Mouse (Mus musculus) CH12.LX (cell line): ENCODE measurements around the gene Zfand6. TPM values are rescaled to one million over a fixed set of nuclear protein-coding genes. Genes with fewer than 3 reads are reported as not detected.

ENCODE experiments used
- DNase-seq: peaks from one replicate; pipeline ENCODE4 v3.0.0-alpha.2; 2013; ENCODE audit errors: extremely low read depth
- H3K27ac ChIP-seq: 2 replicates; pipeline ENCODE4 v1.5.1; 2012; ENCODE audit warnings: low read depth, mild to moderate bottlenecking, control low read depth, moderate library complexity; ENCODE audit not compliant: insufficient read depth
- H3K27me3 ChIP-seq: replicated peaks from 2 replicates; pipeline ENCODE3; 2012; ENCODE audit warnings: inconsistent platforms
- H3K36me3 ChIP-seq, 2 experiments: replicated peaks in 1 of 2; 2 replicates each; pipeline versions ENCODE3 to v1.6.1; 2012; ENCODE audit warnings: inconsistent platforms in 1 of 2, low read length in 1 of 2, mild to moderate bottlenecking in 1 of 2, mixed read lengths in 1 of 2, moderate library complexity in 1 of 2; ENCODE audit not compliant: control insufficient read depth in 1 of 2, insufficient read depth in 1 of 2
- H3K4me1 ChIP-seq, 2 experiments: 2 replicates each; pipeline ENCODE4 v1.6.1; 2012; ENCODE audit warnings: inconsistent platforms in 1 of 2, moderate library complexity in 1 of 2; ENCODE audit not compliant: insufficient read depth in 2 of 2, control insufficient read depth in 1 of 2
- H3K4me2 ChIP-seq: 2 replicates; pipeline ENCODE4 v1.6.1; 2012; ENCODE audit warnings: low read depth, mild to moderate bottlenecking, control low read depth; ENCODE audit not compliant: poor library complexity, insufficient read depth, severe bottlenecking
- H3K4me3 ChIP-seq, 3 experiments: fragments of 150-350 bp in 1 of 3; sonication (generic) in 1 of 3; replicated peaks in 1 of 3; 2 replicates each; pipeline versions ENCODE3 to v1.5.1; 2011 to 2012; ENCODE audit warnings: low read depth in 2 of 3, low read length in 2 of 3, mild to moderate bottlenecking in 2 of 3, moderate library complexity in 2 of 3, control low read depth in 1 of 3, improper control_type of control experiment in 1 of 3, inconsistent platforms in 1 of 3, mixed read lengths in 1 of 3; ENCODE audit not compliant: poor library complexity in 1 of 3
- H3K79me2 ChIP-seq: replicated peaks from 2 replicates; pipeline ENCODE4 v1.6.1; 2012; ENCODE audit warnings: mild to moderate bottlenecking, moderate library complexity; ENCODE audit not compliant: control insufficient read depth, poor library complexity, insufficient read depth, severe bottlenecking; ENCODE audit errors: extremely low read depth
- H3K9ac ChIP-seq: 2 replicates; pipeline ENCODE4 v1.6.1; 2012; ENCODE audit warnings: low read depth, mild to moderate bottlenecking, control low read depth, moderate library complexity; ENCODE audit not compliant: insufficient read depth
- H3K9me3 ChIP-seq: replicated peaks from 2 replicates; pipeline ENCODE3; 2012; ENCODE audit warnings: low read length, inconsistent platforms, mixed read lengths
- CHD1 ChIP-seq: IDR thresholded peaks from 2 replicates; pipeline ENCODE4 v1.6.1; 2012; ENCODE audit warnings: low read depth, low read length, improper control_type of control experiment, inconsistent platforms
- CHD2 ChIP-seq: IDR thresholded peaks from 2 replicates; pipeline ENCODE4 v1.6.1; 2011; ENCODE audit warnings: low read length, improper control_type of control experiment
- CTCF ChIP-seq, 2 experiments: IDR thresholded peaks in 1 of 2; conservative IDR thresholded peaks in 1 of 2; 2 replicates each; pipeline ENCODE4 v1.5.1; 2011 to 2012; ENCODE audit warnings: low read depth in 2 of 2, low read length in 2 of 2, improper control_type of control experiment in 1 of 2, inconsistent platforms in 1 of 2, mild to moderate bottlenecking in 1 of 2, moderate library complexity in 1 of 2
- ELF1 ChIP-seq: IDR thresholded peaks from 2 replicates; pipeline ENCODE4 v1.6.1; 2014; ENCODE audit warnings: low read depth, mild to moderate bottlenecking, inconsistent platforms, low read length, improper control_type of control experiment
- EP300 ChIP-seq: IDR thresholded peaks from 2 replicates; pipeline ENCODE4 v1.6.1; 2011; ENCODE audit warnings: low read length, improper control_type of control experiment
- ETS1 ChIP-seq: conservative IDR thresholded peaks from 2 replicates; pipeline ENCODE4 v1.6.1; 2012; ENCODE audit warnings: low read depth, mild to moderate bottlenecking, inconsistent platforms, low read length, improper control_type of control experiment, moderate library complexity
- GABPA ChIP-seq: IDR thresholded peaks from 2 replicates; pipeline ENCODE4 v1.6.1; 2012; ENCODE audit warnings: low read depth, low read length, improper control_type of control experiment, inconsistent platforms; ENCODE audit not compliant: insufficient replicate concordance
- HCFC1 ChIP-seq: IDR thresholded peaks from 2 replicates; pipeline ENCODE4 v1.6.1; 2012; ENCODE audit warnings: low read depth, mild to moderate bottlenecking, inconsistent platforms, low read length, improper control_type of control experiment
- IRF4 ChIP-seq: IDR thresholded peaks from 2 replicates; pipeline ENCODE4 v1.6.1; 2014; ENCODE audit warnings: low read depth, mild to moderate bottlenecking, inconsistent platforms, low read length, improper control_type of control experiment
- JUN ChIP-seq: IDR thresholded peaks from 2 replicates; pipeline ENCODE4 v1.6.1; 2011; ENCODE audit warnings: low read depth, mild to moderate bottlenecking, low read length, improper control_type of control experiment, moderate library complexity; ENCODE audit not compliant: insufficient read depth
- JUND ChIP-seq: conservative IDR thresholded peaks from 2 replicates; pipeline ENCODE4 v1.6.1; 2011; ENCODE audit warnings: low read depth, low read length, improper control_type of control experiment
- KAT2A ChIP-seq: IDR thresholded peaks from 2 replicates; pipeline ENCODE4 v1.6.1; 2012; ENCODE audit warnings: low read length, improper control_type of control experiment, inconsistent platforms; ENCODE audit not compliant: insufficient replicate concordance
- MAFK ChIP-seq: IDR thresholded peaks from 2 replicates; pipeline ENCODE4 v1.6.1; 2011; ENCODE audit warnings: low read length, improper control_type of control experiment; ENCODE audit not compliant: insufficient replicate concordance
- MAZ ChIP-seq: IDR thresholded peaks from 2 replicates; pipeline ENCODE4 v1.6.1; 2012; ENCODE audit warnings: low read depth, mild to moderate bottlenecking, inconsistent platforms, low read length, improper control_type of control experiment, moderate library complexity
- NELFE ChIP-seq: IDR thresholded peaks from 2 replicates; pipeline ENCODE4 v1.6.1; 2011; ENCODE audit warnings: low read depth, low read length, improper control_type of control experiment
- NRF1 ChIP-seq: IDR thresholded peaks from 2 replicates; pipeline ENCODE4 v1.6.1; 2014; ENCODE audit warnings: low read depth, mild to moderate bottlenecking, inconsistent platforms, low read length, improper control_type of control experiment, moderate library complexity
- PAX5 ChIP-seq: IDR thresholded peaks from 2 replicates; pipeline ENCODE4 v1.6.1; 2012; ENCODE audit warnings: low read length, inconsistent platforms, mixed read lengths
- POLR2A ChIP-seq: IDR thresholded peaks from 2 replicates; pipeline ENCODE4 v1.6.1; 2011; ENCODE audit warnings: low read depth, mild to moderate bottlenecking, improper control_type of control experiment, low read length
- POLR2AphosphoS2 ChIP-seq: IDR thresholded peaks from 2 replicates; pipeline ENCODE4 v1.6.1; 2011; ENCODE audit warnings: low read depth, low read length, improper control_type of control experiment
- RAD21 ChIP-seq: IDR thresholded peaks from 2 replicates; pipeline ENCODE4 v1.6.1; 2011; ENCODE audit warnings: low read depth, mild to moderate bottlenecking, low read length, improper control_type of control experiment, moderate library complexity
- RCOR1 ChIP-seq: conservative IDR thresholded peaks from 2 replicates; pipeline ENCODE4 v1.6.1; 2012; ENCODE audit warnings: low read depth, mild to moderate bottlenecking, inconsistent platforms, low read length, improper control_type of control experiment
- SMC3 ChIP-seq: IDR thresholded peaks from 2 replicates; pipeline ENCODE4 v1.6.1; 2011; ENCODE audit warnings: low read depth, low read length, improper control_type of control experiment
- TBP ChIP-seq: conservative IDR thresholded peaks from 2 replicates; pipeline ENCODE4 v1.6.1; 2011; ENCODE audit warnings: low read depth, low read length, improper control_type of control experiment
- TCF12 ChIP-seq: IDR thresholded peaks from 2 replicates; pipeline ENCODE4 v1.6.1; 2014; ENCODE audit warnings: low read depth, mild to moderate bottlenecking, inconsistent platforms, low read length, improper control_type of control experiment
- USF2 ChIP-seq: conservative IDR thresholded peaks from 2 replicates; pipeline ENCODE4 v1.6.1; 2011; ENCODE audit warnings: low read depth, low read length, improper control_type of control experiment
- ZC3H11A ChIP-seq: IDR thresholded peaks from 2 replicates; pipeline ENCODE4 v1.6.1; 2012; ENCODE audit warnings: low read depth, mild to moderate bottlenecking, inconsistent platforms, low read length, improper control_type of control experiment
- ZMIZ1 ChIP-seq: IDR thresholded peaks from 2 replicates; pipeline ENCODE4 v1.6.1; 2012; ENCODE audit warnings: low read depth, mild to moderate bottlenecking, inconsistent platforms, low read length, improper control_type of control experiment
- dilution Hi-C: fragments of 300-500 bp; cut with MboI; formaldehyde crosslinking; loops from 2 replicates; pipeline ENCODE4 v1.14.3; 2020; ENCODE audit warnings: low sequenced_read_pairs; ENCODE audit not compliant: extremely low pct_unique_long_range_greater_than_20kb, extremely low pct_ligation_motif_present
- in situ Hi-C: fragments of 300-500 bp; cut with MboI; formaldehyde crosslinking; loops from 3 replicates; pipeline ENCODE4 v1.14.3; 2019; ENCODE audit warnings: low sequenced_read_pairs, low pct_ligation_motif_present, low pct_unique_long_range_greater_than_20kb, mixed read lengths
- polyA plus RNA-seq: library from polyadenylated mRNA; unstranded; fragments of >175 nt; gene quantifications from 2 replicates; pipeline ENCODE4 v1.2.1, GENCODE M21; 2012; ENCODE audit warnings: low read depth; ENCODE audit not compliant: insufficient read length
- total RNA-seq, 2 experiments: library from RNA; depleted of rRNA; stranded (reverse); fragments of 300-350 nt in 1 of 2; fragments of >200 nt in 1 of 2; gene quantifications; 2 replicates each; pipeline ENCODE4 v1.2.3; 2012 to 2014

Zfand6 gene
- total and polyA plus RNA-seq, 3 experiments = 57.5 to 196 (median 78.0) TPM

GRCm38 (mm10) chr7:84596002-84596401 lies 93.8 kb downstream of the Zfand6 start (continued):
- TF ChIP-seq GABPA (no peak), RCOR1 (0 out of 2 replicates have a peak, but pooled peaks have one; percentile 19), PAX5 (no peak), TCF12 (peak; percentile 54), EP300 (peak; percentile 63), SMC3 (peak; percentile 12), NRF1 (no peak), TBP (no peak), HCFC1 (no peak), JUND (peak; percentile 64), KAT2A (0 out of 2 replicates have a peak, but pooled peaks have one; percentile 33), MAZ (no peak), CHD1 (no peak), CTCF (conservative IDR thresholded peaks at IDR 0.05 in 1 of 2, IDR thresholded peaks at IDR 0.05 in 1 of 2; ENCODE audit: low read depth in 2 of 2, low read length in 2 of 2) (no peak), JUN (0 out of 2 replicates have a peak, but pooled peaks have one; percentile 9), ELF1 (no peak), ZMIZ1 (no peak), MAFK (no peak), NELFE (no peak), USF2 (no peak), ETS1 (no peak; the same call in 1 of the 2 replicates)

DNA sequence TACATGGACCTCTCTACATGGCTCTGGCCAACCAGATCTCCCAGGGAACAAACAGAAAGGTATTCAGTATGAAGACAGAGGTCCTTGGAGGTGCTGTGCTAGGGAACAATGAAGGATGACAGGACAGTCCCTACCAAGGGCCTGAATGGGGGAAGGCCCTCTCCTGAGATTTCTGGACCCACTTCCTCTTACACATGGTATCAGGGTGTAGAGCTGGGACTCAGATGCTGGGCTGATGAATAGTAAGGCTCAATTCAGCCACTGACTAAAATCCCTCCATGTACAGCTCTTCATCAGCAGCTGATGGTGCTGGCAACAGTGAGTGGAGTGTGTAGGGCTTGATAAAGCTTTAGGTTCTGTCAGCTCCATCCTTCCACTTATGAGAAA lies 94.8 kb downstream of the Zfand6 start:
- Histone ChIP-seq H3K27me3 (no peaks in the 10 kb centered on the region), H3K79me2 (no peaks in the 10 kb centered on the region; the same call in 1 of the 2 replicates), H3K4me1 (peaks cover 61 to 97% of the 10 kb centered on the region in 2 experiments), H3K9me3 (no peaks in the 10 kb centered on the region)
- peak; percentile 69 for DNase-seq
- in situ Hi-C loops = loop anchor here (5.0 to 10.0 kb wide), 2 partner anchors 152 to 180 kb away; no protein-coding TSS in a partner anchor
- TF ChIP-seq ZC3H11A = no peak
- TF ChIP-seq IRF4 = peak; percentile 77
- no peak for TF ChIP-seq CTCF (conservative IDR thresholded peaks at IDR 0.05 in 1 of 2, IDR thresholded peaks at IDR 0.05 in 1 of 2; ENCODE audit: low read depth in 2 of 2, low read length in 2 of 2)
- no peak; the same call in 1 of the 2 replicates for TF ChIP-seq CHD2
- 0 out of 2 replicates have a peak, but pooled peaks have one; percentile 5 for TF ChIP-seq ETS1
- no peak for TF ChIP-seq RCOR1
- TF ChIP-seq CHD1 = no peak
- no peak for TF ChIP-seq ZMIZ1
- no peak for TF ChIP-seq SMC3
- no peak for TF ChIP-seq POLR2AphosphoS2
- TF ChIP-seq NELFE = no peak
- peak; percentile 53; the same call in 1 of the 2 replicates for TF ChIP-seq EP300
- TF ChIP-seq RAD21 = no peak
- TF ChIP-seq POLR2A = 0 out of 2 replicates have a peak, but pooled peaks have one; percentile 29
- TF ChIP-seq, all 38 proteins: peak for 4
- peak overlapping the region; percentile 54; the same call in 1 of the 2 replicates for H3K9ac ChIP-seq
- peak overlapping the region; percentile 30; the same call in 1 of the 2 replicates for H3K4me2 ChIP-seq
- H3K36me3 ChIP-seq = peaks cover 35 to 75% of the 10 kb centered on the region in 2 experiments
- dilution Hi-C loops = no loop called here
- H3K27ac ChIP-seq = peak overlapping the region; percentile 98
- peak overlapping the region in 2 of 3 experiments; percentile 5 to 14 for H3K4me3 ChIP-seq
